Mouse (Mus musculus) kidney, embryonic 16.5 days (tissue): ENCODE results near the gene Gmppa. TPM values are rescaled to one million over a fixed set of nuclear protein-coding genes. Genes with fewer than 3 reads are reported as not detected.

Experiments used
- ATAC-seq: fragments of 200-750 bp; cut with Nextera tagmentation; 2 replicates; pipeline ENCODE4 v1.8.0; 2017; ENCODE audit warnings: moderate TSS enrichment; ENCODE audit not compliant: low FRiP score, low TSS enrichment
- H3K27ac ChIP-seq: fragments of 300-500 bp; sonication (generic); 2 replicates; pipeline ENCODE4 v1.5.1; 2014; ENCODE audit warnings: low read length
- H3K27me3 ChIP-seq: fragments of 300-500 bp; sonication (generic); 2 replicates; pipeline ENCODE4 v1.6.1; 2014; ENCODE audit warnings: low read length, control low read depth, mixed read lengths; ENCODE audit not compliant: insufficient read depth
- H3K36me3 ChIP-seq: fragments of 300-500 bp; sonication (generic); 2 replicates; pipeline ENCODE4 v1.6.1; 2014; ENCODE audit warnings: low read length, control low read depth, mixed read lengths; ENCODE audit not compliant: insufficient read depth
- H3K4me1 ChIP-seq: fragments of 300-500 bp; sonication (generic); 2 replicates; pipeline ENCODE4 v1.6.1; 2014; ENCODE audit warnings: low read length, control low read depth, mixed read lengths; ENCODE audit not compliant: insufficient read depth
- H3K4me2 ChIP-seq: fragments of 300-500 bp; sonication (generic); replicated peaks from 2 replicates; pipeline ENCODE4 v1.6.1; 2014; ENCODE audit warnings: low read depth, low read length
- H3K4me3 ChIP-seq: fragments of 300-500 bp; sonication (generic); 2 replicates; pipeline ENCODE4 v1.5.1; 2014; ENCODE audit warnings: mild to moderate bottlenecking, low read length
- H3K9ac ChIP-seq: fragments of 300-500 bp; sonication (generic); replicated peaks from 2 replicates; pipeline ENCODE4 v1.6.1; 2014; ENCODE audit warnings: low read length
- H3K9me3 ChIP-seq: fragments of 300-500 bp; sonication (generic); 2 replicates; pipeline ENCODE4 v1.6.1; 2016; ENCODE audit warnings: low read length, control low read depth
- WGBS: fragments of 180-500 bp; shearing (Covaris S2); extraction: QIAGEN DNeasy Blood & Tissue Kit; methylation state at CpG from one replicate; pipeline ENCODE4 v1.1.7; 2014; 5-methylcytosine and 5-hydroxymethylcytosine counted together
- polyA plus RNA-seq: library from polyadenylated mRNA; unstranded; fragments of >200 nt; fragmentation: Nextera tagmentation; extraction: Ambion mirVana; gene quantifications from 2 replicates; pipeline ENCODE4 v1.2.1, GENCODE M21; 2015

The Gmppa gene
- 91.4 and 91.6 TPM in 2 replicates for polyA plus RNA-seq

- Histone ChIP-seq H3K27ac (peak within 1 kb of the TSS; percentile 41), H3K27me3 (no peaks in the 10 kb centered on the region), H3K9me3 (no peaks in the 10 kb centered on the region), H3K4me2 (peak within 1 kb of the TSS; percentile 68), H3K4me3 (peak within 1 kb of the TSS; percentile 71), H3K4me1 (peaks cover 13% of the 10 kb centered on the region), H3K36me3 (peaks cover 3% of the 10 kb centered on the region; the same call in 1 of the 2 replicates), H3K9ac (peak within 1 kb of the TSS; percentile 80)
- WGBS = 3% methylated on average over 28 of the region's 28 CpGs
- peak; percentile 87 for ATAC-seq
Observed at GRCm38 (mm10) chr1:75435475-75436328, at the start of gene Gmppa. Gene Gmppa, plus strand, starts transcription at chr1:75435930.

GRCm38 (mm10) chr1:75386149-75386548 lies 49.6 kb upstream of the Gmppa start:
- H3K27me3 ChIP-seq = peaks cover 31% of the 10 kb centered on the region
- no peak overlapping the region for H3K27ac ChIP-seq
- no peaks in the 10 kb centered on the region for H3K36me3 ChIP-seq
- H3K4me3 ChIP-seq = no peak overlapping the region
- no peak overlapping the region for H3K4me2 ChIP-seq
- H3K9ac ChIP-seq = no peak overlapping the region
- no peak for ATAC-seq
- 41% methylated on average over 4 of the region's 4 CpGs for WGBS
- no peaks in the 10 kb centered on the region for H3K9me3 ChIP-seq
- H3K4me1 ChIP-seq = peaks cover 59% of the 10 kb centered on the region

- Histone ChIP-seq H3K27me3 (peaks cover 31% of the 10 kb centered on the region), H3K4me1 (peaks cover 51% of the 10 kb centered on the region), H3K9ac (peak overlapping the region; percentile 48), H3K27ac (no peak overlapping the region), H3K36me3 (no peaks in the 10 kb centered on the region), H3K9me3 (no peaks in the 10 kb centered on the region), H3K4me3 (peak overlapping the region; percentile 35), H3K4me2 (peak overlapping the region; percentile 49)
- no peak for ATAC-seq
- 22% methylated on average over 7 of the region's 7 CpGs for WGBS
Observed at GRCm38 (mm10) chr1:75387469-75387928, 48.2 kb upstream of the Gmppa start.

- H3K27me3 ChIP-seq = peaks cover 31% of the 10 kb centered on the region
- H3K9me3 ChIP-seq = no peaks in the 10 kb centered on the region
- peaks cover 44% of the 10 kb centered on the region for H3K4me1 ChIP-seq
- H3K9ac ChIP-seq = peak overlapping the region; percentile 48
- peak overlapping the region; percentile 35 for H3K4me3 ChIP-seq
- H3K36me3 ChIP-seq = no peaks in the 10 kb centered on the region
- no peak overlapping the region for H3K27ac ChIP-seq
- H3K4me2 ChIP-seq = peak overlapping the region; percentile 49
- ATAC-seq = no peak; the same call in 1 of the 2 replicates
- WGBS = 14% methylated on average over 86 of the region's 94 CpGs
Observed at GRCm38 (mm10) chr1:75387929-75388897, 47.5 kb upstream of the Gmppa start.

- Histone ChIP-seq H3K9me3 (no peaks in the 10 kb centered on the region), H3K9ac (peak overlapping the region; percentile 48; the same call in 1 of the 2 replicates), H3K36me3 (no peaks in the 10 kb centered on the region), H3K4me2 (peak overlapping the region; percentile 49; the same call in 1 of the 2 replicates), H3K27ac (no peak overlapping the region), H3K27me3 (peaks cover 31% of the 10 kb centered on the region), H3K4me1 (peaks cover 43% of the 10 kb centered on the region), H3K4me3 (peak overlapping the region; percentile 35; the same call in 1 of the 2 replicates)
- 38% methylated on average over 23 of the region's 23 CpGs for WGBS
- ATAC-seq = no peak
Observed at GRCm38 (mm10) chr1:75388898-75389515, 46.7 kb upstream of the Gmppa start.

DNA sequence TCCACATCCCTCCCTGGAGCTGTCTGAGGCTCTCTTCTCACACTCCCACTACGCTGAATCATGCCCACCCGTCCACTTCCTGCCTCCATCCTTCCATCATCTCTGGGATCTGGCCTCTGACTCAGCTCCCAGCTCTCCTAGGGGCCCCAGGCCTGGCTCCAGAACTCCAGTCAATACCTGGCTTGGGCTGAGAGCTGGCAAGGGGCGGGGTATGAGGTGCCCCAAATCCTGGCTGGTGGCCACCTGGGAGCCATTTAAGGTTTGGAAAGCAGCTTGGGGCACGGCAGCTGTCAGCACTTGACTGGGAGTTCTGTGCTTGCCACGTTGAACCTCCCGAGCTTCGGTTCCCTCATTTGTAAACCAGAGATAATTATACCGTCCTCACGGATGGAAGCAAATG lies 42.6 kb upstream of the Gmppa start:
- H3K9ac ChIP-seq = no peak overlapping the region
- ATAC-seq = no peak
- H3K4me2 ChIP-seq = no peak overlapping the region
- no peak overlapping the region for H3K4me3 ChIP-seq
- 63% methylated on average over 9 of the region's 9 CpGs for WGBS
- H3K9me3 ChIP-seq = no peaks in the 10 kb centered on the region
- H3K27me3 ChIP-seq = peaks cover 14% of the 10 kb centered on the region
- peaks cover 8% of the 10 kb centered on the region; the same call in 1 of the 2 replicates for H3K36me3 ChIP-seq
- peaks cover 7% of the 10 kb centered on the region for H3K4me1 ChIP-seq
- no peak overlapping the region for H3K27ac ChIP-seq

GRCm38 (mm10) chr1:75393846-75394245 lies 41.9 kb upstream of the Gmppa start:
- 89% methylated on average over 3 of the region's 3 CpGs for WGBS
- Histone ChIP-seq H3K4me1 (peaks cover 8% of the 10 kb centered on the region), H3K4me2 (no peak overlapping the region), H3K27ac (no peak overlapping the region), H3K9me3 (no peaks in the 10 kb centered on the region), H3K9ac (no peak overlapping the region), H3K27me3 (peaks cover 8% of the 10 kb centered on the region; the same call in 1 of the 2 replicates), H3K4me3 (no peak overlapping the region), H3K36me3 (peaks cover 8% of the 10 kb centered on the region; the same call in 1 of the 2 replicates)
- no peak for ATAC-seq

GRCm38 (mm10) chr1:75398761-75399402 lies 36.8 kb upstream of the Gmppa start:
- no peaks in the 10 kb centered on the region for H3K9me3 ChIP-seq
- H3K4me2 ChIP-seq = 0 out of 2 replicates have a peak overlapping the region, but pooled peaks have one; percentile 57
- H3K4me3 ChIP-seq = no peak overlapping the region
- peaks cover 32% of the 10 kb centered on the region for H3K4me1 ChIP-seq
- 11% methylated on average over 9 of the region's 9 CpGs for WGBS
- peak overlapping the region; percentile 93 for H3K27ac ChIP-seq
- peak overlapping the region; percentile 63 for H3K9ac ChIP-seq
- ATAC-seq = peak; percentile 80
- peaks cover 35% of the 10 kb centered on the region for H3K36me3 ChIP-seq
- no peaks in the 10 kb centered on the region for H3K27me3 ChIP-seq
